Mouse (Mus musculus) spleen, adult 2 months (tissue): Measurements from ENCODE around the gene Abtb1. TPM values are rescaled to one million over a fixed set of nuclear protein-coding genes. Genes with fewer than 3 reads are reported as not detected.

Experiments
- DNase-seq, 2 experiments: peaks; one replicate each; pipeline versions ENCODE4 v3.0.0 to v3.0.0-alpha.2; 2012 to 2021; ENCODE audit warnings: low spot score in 2 of 2, low read depth in 1 of 2
- H3K27ac ChIP-seq: fragments of 200-500 bp; 2 replicates; pipeline ENCODE4 v1.5.1; 2012; ENCODE audit warnings: low read length, inconsistent platforms; ENCODE audit not compliant: insufficient read depth
- H3K27me3 ChIP-seq: fragments of 200-500 bp; 2 replicates; pipeline ENCODE4 v1.6.1; 2012; ENCODE audit warnings: mild to moderate bottlenecking, moderate library complexity, low read length, inconsistent platforms; ENCODE audit not compliant: control insufficient read depth, insufficient read depth
- H3K36me3 ChIP-seq: fragments of 200-500 bp; 2 replicates; pipeline ENCODE4 v1.6.1; 2012; ENCODE audit warnings: mild to moderate bottlenecking, low read length, inconsistent platforms; ENCODE audit not compliant: control insufficient read depth, insufficient read depth
- H3K4me1 ChIP-seq: fragments of 200-500 bp; 2 replicates; pipeline ENCODE4 v1.6.1; 2011; ENCODE audit warnings: inconsistent platforms; ENCODE audit not compliant: control insufficient read depth, insufficient read depth, insufficient read length
- H3K4me3 ChIP-seq: fragments of 200-500 bp; 2 replicates; pipeline ENCODE4 v1.5.1; 2011; ENCODE audit warnings: mild to moderate bottlenecking, inconsistent platforms; ENCODE audit not compliant: insufficient read depth, insufficient read length; ENCODE audit errors: extremely low read depth
- CTCF ChIP-seq: fragments of 200-500 bp; IDR thresholded peaks from 2 replicates; pipeline ENCODE4 v1.5.1; 2011; ENCODE audit warnings: mild to moderate bottlenecking, inconsistent platforms; ENCODE audit not compliant: insufficient read depth, insufficient read length, insufficient replicate concordance; ENCODE audit errors: extremely low read depth
- POLR2A ChIP-seq: fragments of 200-500 bp; IDR thresholded peaks from 2 replicates; pipeline ENCODE4 v1.6.1; 2011; ENCODE audit warnings: low read depth, low read length, inconsistent platforms
- WGBS: fragments of 180-500 bp; shearing (Covaris S2); methylation state at CpG from one replicate; pipeline ENCODE4 v1.1.7; 2018; 5-methylcytosine and 5-hydroxymethylcytosine counted together
- polyA plus RNA-seq: library from polyadenylated mRNA; depleted of rRNA; stranded (reverse); fragments of >200 nt; gene quantifications from 2 replicates; pipeline ENCODE4 v1.2.3, GENCODE M21; 2012

Abtb1 gene
- polyA plus RNA-seq, 1 experiment: 80.8 TPM

DNA sequence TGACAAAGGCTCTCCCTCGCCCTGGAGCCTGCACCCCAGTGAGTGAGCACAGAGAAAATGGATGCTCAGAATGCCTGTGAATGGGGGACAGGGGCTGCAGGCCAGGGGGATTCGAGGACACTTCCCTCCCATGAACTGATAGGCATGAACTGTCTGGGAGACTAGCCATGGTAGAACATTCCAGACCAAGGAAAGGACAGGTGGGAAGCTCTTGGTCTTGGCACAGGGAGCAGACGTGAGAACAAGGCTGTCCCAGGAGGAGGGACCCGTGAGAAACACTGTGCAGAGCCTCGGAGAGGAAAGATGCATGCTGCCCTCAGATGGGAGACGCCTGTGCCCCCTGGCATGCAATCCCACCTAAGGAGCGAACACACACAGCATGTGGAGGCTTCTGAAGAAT lies 17.6 kb downstream of the Abtb1 start:
- Histone ChIP-seq H3K27me3 (no peaks in the 10 kb centered on the region), H3K4me3 (no peak overlapping the region), H3K4me1 (peaks cover 13% of the 10 kb centered on the region; the same call in 1 of the 2 replicates), H3K27ac (no peak overlapping the region), H3K36me3 (no peaks in the 10 kb centered on the region)
- WGBS: 88% methylated on average over 7 of the region's 7 CpGs
- TF ChIP-seq CTCF (no peak), POLR2A (no peak)
- no peak for DNase-seq

DNA sequence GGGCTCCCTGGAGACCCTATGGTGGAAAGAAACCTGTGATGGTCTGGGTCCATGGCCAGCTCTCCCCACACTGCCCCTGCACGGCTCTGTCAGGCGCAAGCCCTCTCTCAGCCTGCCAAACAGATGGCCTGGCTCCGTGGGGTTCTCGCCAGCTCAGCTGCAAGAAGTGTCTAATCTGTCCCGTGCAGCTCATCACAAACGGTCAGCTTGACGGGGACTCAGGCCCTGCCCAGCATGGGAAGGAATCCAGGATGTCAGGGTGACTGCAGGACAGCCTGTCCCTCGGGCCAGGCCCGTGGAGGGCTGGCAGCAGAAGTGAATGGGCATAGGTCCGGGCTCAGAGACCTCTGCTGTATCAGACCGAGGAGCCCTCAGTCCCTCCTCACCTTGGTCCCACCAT lies 19.9 kb downstream of the Abtb1 start:
- peaks cover 7% of the 10 kb centered on the region; the same call in 1 of the 2 replicates for H3K4me1 ChIP-seq
- H3K4me3 ChIP-seq: no peak overlapping the region
- DNase-seq: no peak
- TF ChIP-seq CTCF: no peak
- TF ChIP-seq POLR2A: no peak
- no peak overlapping the region for H3K27ac ChIP-seq
- WGBS: 87% methylated on average over 11 of the region's 11 CpGs
- H3K27me3 ChIP-seq: no peaks in the 10 kb centered on the region
- H3K36me3 ChIP-seq: no peaks in the 10 kb centered on the region

DNA sequence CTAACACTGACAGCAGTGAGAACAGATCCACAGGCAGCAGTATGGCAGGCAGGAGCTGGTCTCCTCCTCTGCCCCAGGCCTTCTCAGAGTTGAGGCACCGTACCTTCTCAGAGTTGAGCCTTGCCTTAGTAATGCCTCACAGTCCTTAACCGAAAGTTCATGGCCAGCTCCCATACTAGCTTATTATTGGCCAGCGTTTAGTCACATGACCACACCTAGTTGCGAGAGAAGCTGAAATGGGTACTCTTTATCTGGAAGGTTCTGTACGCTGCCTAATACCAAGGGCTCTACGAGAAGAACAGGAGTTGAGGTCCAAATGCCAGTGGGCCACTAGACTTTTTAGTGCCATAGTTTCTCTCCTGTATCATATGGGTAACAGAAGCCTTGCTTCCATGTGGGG lies 20.5 kb downstream of the Abtb1 start:
- H3K27ac ChIP-seq: no peak overlapping the region
- no peak overlapping the region for H3K4me3 ChIP-seq
- H3K36me3 ChIP-seq: no peaks in the 10 kb centered on the region
- TF ChIP-seq CTCF: no peak
- no peak for TF ChIP-seq POLR2A
- peaks cover 7% of the 10 kb centered on the region; the same call in 1 of the 2 replicates for H3K4me1 ChIP-seq
- no peak for DNase-seq
- 90% methylated on average over 6 of the region's 6 CpGs for WGBS
- H3K27me3 ChIP-seq: no peaks in the 10 kb centered on the region

DNA sequence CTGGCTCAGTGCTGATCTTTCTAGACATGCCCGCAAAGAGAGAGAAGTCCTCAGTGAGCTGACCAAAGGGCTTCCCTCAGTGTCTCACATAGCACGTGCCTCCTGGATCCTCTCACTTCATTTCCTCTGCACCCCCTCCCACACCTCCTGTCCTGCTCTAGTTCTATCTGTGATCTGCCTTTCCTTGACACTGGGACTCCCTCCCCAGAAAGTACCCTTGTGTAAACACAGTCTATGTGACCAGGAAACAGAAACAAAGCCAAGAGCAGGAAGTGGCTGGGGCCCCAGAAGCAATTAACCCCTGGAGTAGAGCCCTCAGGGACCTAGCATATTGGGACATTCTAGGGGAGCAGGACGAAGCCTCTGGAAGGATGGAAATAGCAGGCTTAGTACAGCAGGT lies 20.9 kb downstream of the Abtb1 start:
- peaks cover 7% of the 10 kb centered on the region; the same call in 1 of the 2 replicates for H3K4me1 ChIP-seq
- WGBS: 27% methylated on average over 3 of the region's 3 CpGs
- TF ChIP-seq CTCF (no peak), POLR2A (no peak)
- H3K4me3 ChIP-seq: no peak overlapping the region
- H3K36me3 ChIP-seq: no peaks in the 10 kb centered on the region
- DNase-seq: no peak
- H3K27ac ChIP-seq: no peak overlapping the region
- H3K27me3 ChIP-seq: no peaks in the 10 kb centered on the region

DNA sequence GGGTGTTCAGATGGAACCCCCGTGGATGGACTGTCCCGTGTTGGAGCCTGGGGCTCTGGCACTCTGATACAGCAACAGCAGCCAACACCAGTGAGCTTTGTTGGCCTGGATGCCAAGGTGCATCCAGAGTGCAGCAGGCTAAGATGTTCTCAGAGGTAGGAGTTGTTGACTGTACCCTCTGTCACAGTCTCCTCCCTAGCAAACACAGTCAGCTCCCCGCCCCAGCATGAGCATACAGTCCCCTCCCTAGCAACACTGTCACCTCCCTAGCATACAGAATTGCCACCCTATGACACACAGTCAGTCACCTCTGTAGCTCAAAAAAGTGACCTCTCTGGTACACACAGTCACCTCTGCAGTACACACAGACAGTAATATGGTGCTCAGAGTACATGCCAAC lies 24.9 kb downstream of the Abtb1 start:
- H3K27ac ChIP-seq: no peak overlapping the region
- TF ChIP-seq POLR2A (no peak), CTCF (no peak)
- no peaks in the 10 kb centered on the region for H3K36me3 ChIP-seq
- H3K4me3 ChIP-seq: no peak overlapping the region
- no peak for DNase-seq
- 94% methylated on average over 3 of the region's 3 CpGs for WGBS
- no peaks in the 10 kb centered on the region for H3K27me3 ChIP-seq
- H3K4me1 ChIP-seq: peaks cover 10% of the 10 kb centered on the region; the same call in 1 of the 2 replicates

DNA sequence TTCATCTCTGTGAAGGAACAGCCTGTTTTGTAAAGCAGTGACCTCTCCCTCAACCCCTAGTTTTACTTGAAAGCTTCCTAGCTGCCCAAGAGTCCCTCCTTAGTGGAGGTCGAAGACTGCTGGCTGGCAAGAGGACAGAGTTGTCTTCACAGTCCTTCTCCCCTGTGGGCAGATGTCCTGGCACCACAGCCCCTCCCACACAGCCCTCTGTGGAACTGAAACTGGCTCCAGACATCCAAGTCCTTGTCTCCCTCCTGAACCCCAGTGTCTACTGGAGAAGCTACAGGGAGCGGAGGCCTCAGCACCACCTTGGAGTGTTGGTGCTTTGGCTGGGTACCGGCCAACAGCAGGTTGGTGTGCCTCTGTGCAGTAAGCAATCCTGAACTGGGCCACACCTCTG lies 26.3 kb downstream of the Abtb1 start:
- no peak for DNase-seq
- H3K4me3 ChIP-seq: no peak overlapping the region
- no peaks in the 10 kb centered on the region for H3K36me3 ChIP-seq
- WGBS: 88% methylated on average over 3 of the region's 3 CpGs
- TF ChIP-seq CTCF: no peak
- TF ChIP-seq POLR2A: no peak
- H3K4me1 ChIP-seq: peaks cover 11% of the 10 kb centered on the region; the same call in 1 of the 2 replicates
- no peaks in the 10 kb centered on the region for H3K27me3 ChIP-seq
- H3K27ac ChIP-seq: no peak overlapping the region

DNA sequence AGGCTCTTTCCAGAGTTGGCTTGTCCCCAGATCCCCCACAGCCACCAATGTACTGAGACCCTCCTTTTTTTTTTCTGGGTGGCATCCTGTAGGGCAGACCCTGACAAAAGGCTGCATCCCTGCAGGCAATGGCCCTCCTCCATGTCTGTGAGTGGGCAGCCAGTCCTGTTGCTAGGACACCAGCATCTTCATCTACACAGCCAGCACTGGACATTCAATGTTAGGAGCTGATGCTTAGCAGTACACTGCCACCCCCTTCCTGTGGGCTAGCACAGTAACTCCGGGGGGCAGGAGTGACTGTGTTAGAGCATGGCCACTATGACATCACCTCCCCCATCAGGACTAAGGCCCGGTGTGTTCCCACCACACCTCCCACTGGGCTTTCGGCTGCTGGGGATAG lies 26.7 kb downstream of the Abtb1 start:
- H3K4me3 ChIP-seq: no peak overlapping the region
- peaks cover 9% of the 10 kb centered on the region; the same call in 1 of the 2 replicates for H3K4me1 ChIP-seq
- H3K36me3 ChIP-seq: no peaks in the 10 kb centered on the region
- H3K27me3 ChIP-seq: no peaks in the 10 kb centered on the region
- TF ChIP-seq CTCF (no peak), POLR2A (no peak)
- no peak for DNase-seq
- WGBS: 88% methylated on average over 3 of the region's 3 CpGs
- H3K27ac ChIP-seq: no peak overlapping the region
